Mouse (Mus musculus) hindbrain, postnatal 0 days (tissue): ENCODE data around the gene Camkmt. TPM values are rescaled to one million over a fixed set of nuclear protein-coding genes. Genes with fewer than 3 reads are reported as not detected.

Experiments
- ATAC-seq: fragments of 200-750 bp; cut with Nextera tagmentation; 2 replicates; pipeline ENCODE4 v1.8.0; 2017; ENCODE audit warnings: mild to moderate bottlenecking, moderate TSS enrichment, moderate library complexity
- DNase-seq: peaks from one replicate; pipeline ENCODE4 v3.0.0-alpha.2; 2015; ENCODE audit warnings: low spot score
- H3K27ac ChIP-seq: fragments of 300-500 bp; sonication (generic); 2 replicates; pipeline ENCODE4 v1.5.1; 2014; ENCODE audit warnings: mild to moderate bottlenecking
- H3K27me3 ChIP-seq: fragments of 300-500 bp; sonication (generic); 2 replicates; pipeline ENCODE4 v1.6.1; 2014; ENCODE audit warnings: low read length, mixed read lengths; ENCODE audit not compliant: insufficient read depth
- H3K36me3 ChIP-seq: fragments of 300-500 bp; sonication (generic); 2 replicates; pipeline ENCODE4 v1.6.1; 2014; ENCODE audit warnings: low read length, mixed read lengths; ENCODE audit not compliant: insufficient read depth
- H3K4me1 ChIP-seq: fragments of 300-500 bp; sonication (generic); 2 replicates; pipeline ENCODE4 v1.6.1; 2014; ENCODE audit warnings: antibody characterized with exemption, low read length, mixed read lengths; ENCODE audit not compliant: insufficient read depth
- H3K4me2 ChIP-seq: fragments of 300-500 bp; sonication (generic); 2 replicates; pipeline ENCODE4 v1.6.1; 2014; ENCODE audit warnings: low read depth, mild to moderate bottlenecking, low read length, moderate library complexity, mixed read lengths
- H3K4me3 ChIP-seq: fragments of 300-500 bp; sonication (generic); 2 replicates; pipeline ENCODE4 v1.5.1; 2014; ENCODE audit warnings: low read length
- H3K9ac ChIP-seq: fragments of 300-500 bp; sonication (generic); replicated peaks from 2 replicates; pipeline ENCODE4 v1.6.1; 2014; ENCODE audit warnings: mild to moderate bottlenecking, low read length, moderate library complexity, mixed read lengths
- H3K9me3 ChIP-seq: fragments of 300-500 bp; sonication (generic); 2 replicates; pipeline ENCODE4 v1.6.1; 2016; ENCODE audit warnings: low read length, mixed read lengths
- CTCF ChIP-seq: IDR thresholded peaks from 2 replicates; pipeline ENCODE4 v1.5.1; 2016; ENCODE audit warnings: antibody characterized with exemption, control low read depth, low read depth
- WGBS: fragments of 180-500 bp; shearing (Covaris S2); extraction: QIAGEN DNeasy Blood & Tissue Kit; methylation state at CpG from one replicate; pipeline ENCODE4 v1.1.7; 2014; 5-methylcytosine and 5-hydroxymethylcytosine counted together
- polyA plus RNA-seq: library from polyadenylated mRNA; unstranded; fragments of >200 nt; fragmentation: Nextera tagmentation; extraction: Ambion mirVana; gene quantifications from 2 replicates; pipeline ENCODE4 v1.2.1, GENCODE M21; 2015
- total RNA-seq: library from RNA; depleted of rRNA; stranded (reverse); fragments of >200 nt; gene quantifications from 2 replicates; pipeline ENCODE4 v1.2.3, GENCODE M21; 2014

Camkmt gene
- total and polyA plus RNA-seq, 2 experiments from 2014 or later, result 8.4 to 15.9 TPM

DNA sequence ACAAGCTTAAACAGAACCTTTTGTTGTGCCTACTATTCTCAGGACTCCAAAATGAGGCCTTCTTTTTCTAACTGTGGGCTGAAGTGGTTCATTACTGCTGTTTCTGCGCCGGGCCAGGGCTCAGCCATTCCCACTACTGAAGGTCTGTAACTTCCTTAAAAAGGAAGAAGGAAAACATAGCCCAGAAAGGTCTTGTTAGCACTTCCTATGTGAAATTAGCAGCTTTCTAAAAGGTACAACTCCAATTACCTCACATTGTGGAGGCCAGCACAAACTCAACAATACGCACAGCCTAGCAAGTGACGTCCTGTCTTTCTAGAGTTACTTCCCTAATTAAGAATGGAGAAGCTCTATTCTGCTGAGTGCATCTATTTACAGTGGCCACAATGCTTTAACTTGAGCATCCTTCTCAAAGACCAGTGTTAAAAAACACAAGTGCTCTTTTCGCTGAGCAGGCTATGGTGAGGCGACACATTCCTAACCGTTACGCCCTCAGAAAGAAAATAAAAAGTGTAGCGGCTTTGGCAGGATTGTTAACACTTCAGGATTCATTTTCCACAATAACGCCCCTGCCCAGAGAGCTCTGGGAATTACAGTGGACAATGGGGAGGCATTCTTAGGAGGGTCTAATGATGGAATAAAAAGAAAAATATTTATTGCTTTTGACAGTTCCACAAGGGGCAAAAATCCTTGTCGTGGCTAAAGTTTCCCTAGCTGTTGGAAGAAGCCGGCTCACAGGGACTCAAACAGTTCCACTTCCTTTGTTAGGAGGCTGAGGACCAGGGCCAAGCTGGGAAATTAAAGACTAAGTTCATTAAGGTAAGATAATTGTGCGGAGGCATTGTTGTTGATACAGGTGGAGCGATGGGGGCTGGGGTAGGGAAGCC, 398.5 kb downstream of the Camkmt start:
- DNase-seq (no peak), ATAC-seq (no peak)
- H3K4me1 ChIP-seq, result no peaks in the 10 kb centered on the region
- H3K27ac ChIP-seq, result no peak overlapping the region
- H3K36me3 ChIP-seq, result no peaks in the 10 kb centered on the region
- H3K4me3 ChIP-seq, result no peak overlapping the region
- no peak for TF ChIP-seq CTCF
- 3% methylated on average over 14 of the region's 14 CpGs for WGBS
- no peak overlapping the region for H3K4me2 ChIP-seq
- no peak overlapping the region for H3K9ac ChIP-seq
- H3K9me3 ChIP-seq, result no peaks in the 10 kb centered on the region
- H3K27me3 ChIP-seq, result peaks cover 81% of the 10 kb centered on the region

- Histone ChIP-seq H3K9ac (no peak overlapping the region), H3K27me3 (peaks cover 82% of the 10 kb centered on the region), H3K36me3 (no peaks in the 10 kb centered on the region), H3K4me3 (no peak overlapping the region), H3K27ac (no peak overlapping the region), H3K4me2 (no peak overlapping the region), H3K4me1 (no peaks in the 10 kb centered on the region), H3K9me3 (no peaks in the 10 kb centered on the region)
- WGBS, result 4% methylated on average over 10 of the region's 10 CpGs
- DNase-seq, result no peak
- TF ChIP-seq CTCF, result no peak
- no peak for ATAC-seq
Observed at GRCm38 (mm10) chr17:85489488-85489980, 399.2 kb downstream of the Camkmt start.

DNA sequence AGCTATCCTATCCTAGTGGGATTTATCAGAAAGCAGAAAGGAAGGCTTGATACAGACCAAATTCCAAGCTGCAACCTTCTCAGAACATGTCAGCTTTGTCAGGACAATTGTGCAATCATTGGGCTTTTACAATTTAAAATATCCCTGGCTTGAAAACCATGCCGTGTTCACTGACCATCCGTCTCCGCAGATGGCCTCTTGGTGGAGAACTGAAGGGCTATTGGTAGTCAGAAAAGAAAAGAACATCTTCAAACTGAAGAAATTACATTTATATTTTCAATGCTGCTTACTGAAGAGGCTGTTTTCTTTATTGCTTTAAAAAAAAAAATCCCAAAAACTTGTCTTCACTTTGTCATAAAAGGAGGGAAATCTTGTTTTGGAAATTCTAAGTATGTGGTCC, 401.1 kb downstream of the Camkmt start:
- no peak overlapping the region for H3K27ac ChIP-seq
- DNase-seq (no peak), ATAC-seq (no peak)
- TF ChIP-seq CTCF, result no peak
- H3K9me3 ChIP-seq, result 0 out of 2 replicates have a peak, but pooled peaks cover 6% of the 10 kb centered on the region
- no peak overlapping the region for H3K4me2 ChIP-seq
- no peaks in the 10 kb centered on the region for H3K4me1 ChIP-seq
- H3K9ac ChIP-seq, result no peak overlapping the region
- no peak overlapping the region for H3K4me3 ChIP-seq
- H3K36me3 ChIP-seq, result no peaks in the 10 kb centered on the region
- peaks cover 71% of the 10 kb centered on the region for H3K27me3 ChIP-seq
- WGBS, result 61% methylated on average over 3 of the region's 3 CpGs

DNA sequence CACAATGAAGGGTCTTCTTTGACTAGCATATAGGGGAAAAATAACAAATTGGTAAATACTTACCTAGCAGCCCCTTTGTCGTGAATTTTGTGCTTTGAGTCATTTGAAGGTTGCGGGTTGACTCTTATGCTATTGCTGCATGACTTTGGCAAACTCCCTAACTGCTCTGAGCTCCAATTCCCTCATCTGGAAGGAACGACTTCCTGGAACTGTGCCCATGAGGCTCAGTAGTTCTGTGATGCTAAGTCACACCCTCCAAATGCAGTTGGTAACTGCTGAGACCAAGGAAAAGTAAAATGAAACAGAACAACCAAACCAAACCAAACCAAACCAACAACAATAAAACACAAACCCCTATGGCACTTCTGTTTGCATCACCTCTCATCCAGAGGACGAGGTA, 403.2 kb downstream of the Camkmt start:
- no peaks in the 10 kb centered on the region for H3K4me1 ChIP-seq
- no peaks in the 10 kb centered on the region for H3K36me3 ChIP-seq
- DNase-seq, result no peak
- TF ChIP-seq CTCF, result no peak
- H3K4me3 ChIP-seq, result no peak overlapping the region
- H3K27me3 ChIP-seq, result peaks cover 51% of the 10 kb centered on the region
- no peak for ATAC-seq
- no peak overlapping the region for H3K27ac ChIP-seq
- H3K4me2 ChIP-seq, result no peak overlapping the region
- 69% methylated on average over 4 of the region's 4 CpGs for WGBS
- H3K9me3 ChIP-seq, result 0 out of 2 replicates have a peak, but pooled peaks cover 7% of the 10 kb centered on the region
- H3K9ac ChIP-seq, result no peak overlapping the region

GRCm38 (mm10) chr17:85495012-85495754, 404.8 kb downstream of the Camkmt start:
- 94% methylated on average over 3 of the region's 3 CpGs for WGBS
- DNase-seq (no peak), ATAC-seq (no peak)
- no peak for TF ChIP-seq CTCF
- Histone ChIP-seq H3K27ac (no peak overlapping the region), H3K36me3 (no peaks in the 10 kb centered on the region), H3K9ac (no peak overlapping the region), H3K9me3 (0 out of 2 replicates have a peak, but pooled peaks cover 7% of the 10 kb centered on the region), H3K4me3 (no peak overlapping the region), H3K27me3 (peaks cover 34% of the 10 kb centered on the region), H3K4me2 (no peak overlapping the region), H3K4me1 (no peaks in the 10 kb centered on the region)

DNA sequence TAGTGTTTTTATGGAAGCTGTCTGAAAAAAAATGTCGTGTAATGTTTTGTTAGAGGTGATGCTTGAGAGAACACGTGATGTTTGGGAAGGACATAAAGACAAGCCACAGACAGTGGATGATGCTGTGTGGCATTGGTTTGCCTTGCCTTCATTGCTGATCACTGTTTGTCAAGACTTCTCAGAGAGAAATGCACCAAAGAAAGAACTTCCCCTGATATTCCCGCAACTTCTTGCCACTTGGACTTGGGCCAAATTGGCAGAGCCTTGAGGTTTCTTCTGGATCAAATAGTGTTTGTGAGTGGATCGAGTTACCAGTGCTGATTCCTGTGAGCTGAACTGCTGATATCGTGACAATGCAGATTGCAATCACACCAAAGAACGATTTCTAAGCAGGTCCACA, 405.5 kb downstream of the Camkmt start:
- Histone ChIP-seq H3K9ac (no peak overlapping the region), H3K4me1 (no peaks in the 10 kb centered on the region), H3K4me2 (no peak overlapping the region), H3K9me3 (0 out of 2 replicates have a peak, but pooled peaks cover 7% of the 10 kb centered on the region), H3K36me3 (no peaks in the 10 kb centered on the region), H3K27ac (no peak overlapping the region), H3K4me3 (no peak overlapping the region), H3K27me3 (peaks cover 29% of the 10 kb centered on the region)
- DNase-seq (no peak), ATAC-seq (no peak)
- no peak for TF ChIP-seq CTCF
- 86% methylated on average over 6 of the region's 6 CpGs for WGBS

- H3K27ac ChIP-seq, result no peak overlapping the region
- H3K27me3 ChIP-seq, result no peaks in the 10 kb centered on the region
- H3K4me3 ChIP-seq, result no peak overlapping the region
- no peaks in the 10 kb centered on the region for H3K4me1 ChIP-seq
- TF ChIP-seq CTCF, result no peak
- H3K9me3 ChIP-seq, result no peaks in the 10 kb centered on the region
- H3K36me3 ChIP-seq, result no peaks in the 10 kb centered on the region
- H3K4me2 ChIP-seq, result no peak overlapping the region
- ATAC-seq, result no peak
- DNase-seq, result no peak
- H3K9ac ChIP-seq, result no peak overlapping the region
Observed at GRCm38 (mm10) chr17:85504888-85505287, 414.5 kb downstream of the Camkmt start.
